Mouse (Mus musculus) CD4-positive, CD25-positive, alpha-beta regulatory T cell, adult 9 weeks (primary cell): ENCODE results near the gene Unk. TPM values are rescaled to one million over a fixed set of nuclear protein-coding genes. Genes with fewer than 3 reads are reported as not detected.

Experiments
- polyA plus RNA-seq: library from polyadenylated mRNA; unstranded; fragments of 100-300 nt; shearing (Covaris generic); gene quantifications from one replicate; pipeline ENCODE4 v1.2.1, GENCODE M21; 2017

The Unk gene
- polyA plus RNA-seq: 41.0 TPM

DNA sequence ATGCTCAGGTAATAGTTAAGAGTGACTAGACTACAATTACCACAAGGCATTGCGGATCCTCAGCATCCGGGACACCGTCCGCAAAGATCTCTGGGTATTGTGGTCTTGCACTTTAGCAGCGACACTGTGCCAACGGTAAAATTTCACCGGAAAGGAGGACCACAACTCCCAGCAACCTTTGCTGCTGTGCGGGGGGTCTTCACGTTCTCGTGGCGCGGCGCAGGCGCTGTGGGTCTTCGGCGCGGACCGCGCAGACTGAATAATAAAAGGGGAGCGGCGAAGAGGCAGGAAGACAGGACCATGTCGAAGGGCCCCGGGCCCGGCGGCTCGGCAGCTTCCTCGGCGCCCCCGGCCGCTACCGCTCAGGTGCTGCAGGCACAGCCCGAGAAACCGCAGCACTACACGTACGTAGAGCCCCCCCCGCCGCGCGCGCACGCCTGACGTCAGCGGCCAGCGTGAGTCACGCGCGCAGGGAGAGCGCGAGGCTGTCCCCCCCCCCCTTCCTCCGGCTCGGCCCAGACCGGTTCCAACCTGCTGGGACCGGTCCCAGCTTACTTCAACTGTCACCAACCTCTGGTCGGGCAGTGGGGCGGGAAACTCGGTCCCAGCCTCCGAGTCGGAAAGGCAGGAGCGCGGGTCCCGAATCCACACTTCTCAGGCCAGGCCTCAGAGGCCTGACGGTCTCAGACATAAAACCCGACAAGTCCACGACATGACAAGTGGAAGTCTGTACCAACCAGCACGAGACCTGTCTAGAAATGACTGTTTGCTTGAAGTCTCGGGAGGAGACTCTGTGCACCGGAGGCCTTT lies at the start of gene Unk:
Unk (plus strand) TSS at position 235 of the 810 bp plus-strand sequence.

DNA sequence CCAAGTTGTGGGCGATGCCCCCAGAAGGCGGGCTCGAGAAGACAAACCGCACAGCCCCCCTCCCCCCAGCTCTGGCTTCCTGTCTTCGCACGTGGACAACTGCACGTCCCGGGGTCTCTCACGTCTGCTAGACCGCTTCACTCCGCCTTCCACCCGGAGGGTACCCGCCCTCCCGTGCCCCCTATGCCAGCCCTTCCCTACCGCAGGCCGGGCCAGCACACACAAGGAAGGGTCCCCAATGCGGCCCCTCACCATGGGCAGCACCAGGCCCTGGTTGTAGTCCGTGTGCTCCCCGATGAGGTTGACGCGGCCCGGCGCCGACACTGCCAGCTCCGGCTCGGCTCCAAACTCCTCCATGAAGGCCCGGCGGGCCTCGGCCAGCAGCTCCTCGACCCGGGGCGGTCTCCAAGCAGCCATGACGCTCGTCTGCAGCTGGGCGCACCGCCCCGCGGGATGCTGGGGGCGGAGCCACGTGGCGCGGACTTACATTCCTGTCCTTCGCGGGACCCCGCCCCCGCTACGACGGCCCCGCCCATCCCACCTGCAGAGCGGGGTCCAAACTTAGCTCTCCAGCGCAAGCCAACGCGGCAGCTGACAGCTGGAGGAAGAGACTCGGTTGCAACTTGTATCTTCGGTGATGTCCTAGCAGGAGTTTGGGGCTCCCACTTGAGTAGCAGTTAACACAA lies 17.7 kb upstream of the Unk start, which contains the start of gene Galk1:
Galk1 (minus strand) TSS at position 458 of the 686 bp plus-strand sequence.

DNA sequence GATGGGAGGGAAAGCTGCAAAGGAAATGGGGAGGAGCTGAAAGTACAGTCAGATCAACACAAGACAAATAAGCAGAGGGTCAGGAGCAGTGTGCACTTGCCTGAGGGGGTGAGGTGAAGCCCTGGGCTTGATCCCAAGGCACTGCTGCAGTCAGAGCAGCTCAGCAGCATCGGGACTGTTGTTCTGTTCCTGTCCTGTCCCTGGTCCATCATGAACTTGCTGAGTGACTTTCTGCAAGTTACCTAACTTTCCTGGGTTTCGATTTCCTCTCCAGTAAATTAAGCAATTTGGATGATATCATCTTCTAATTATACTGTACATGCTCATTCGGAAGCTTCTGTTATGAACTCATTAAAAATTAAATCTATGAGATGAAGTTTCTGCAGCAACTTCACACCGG lies 2.4 kb upstream of the Unk start, which contains the start of gene H3f3b:
H3f3b (minus strand) TSS at position 207 of the 400 bp plus-strand sequence.

DNA sequence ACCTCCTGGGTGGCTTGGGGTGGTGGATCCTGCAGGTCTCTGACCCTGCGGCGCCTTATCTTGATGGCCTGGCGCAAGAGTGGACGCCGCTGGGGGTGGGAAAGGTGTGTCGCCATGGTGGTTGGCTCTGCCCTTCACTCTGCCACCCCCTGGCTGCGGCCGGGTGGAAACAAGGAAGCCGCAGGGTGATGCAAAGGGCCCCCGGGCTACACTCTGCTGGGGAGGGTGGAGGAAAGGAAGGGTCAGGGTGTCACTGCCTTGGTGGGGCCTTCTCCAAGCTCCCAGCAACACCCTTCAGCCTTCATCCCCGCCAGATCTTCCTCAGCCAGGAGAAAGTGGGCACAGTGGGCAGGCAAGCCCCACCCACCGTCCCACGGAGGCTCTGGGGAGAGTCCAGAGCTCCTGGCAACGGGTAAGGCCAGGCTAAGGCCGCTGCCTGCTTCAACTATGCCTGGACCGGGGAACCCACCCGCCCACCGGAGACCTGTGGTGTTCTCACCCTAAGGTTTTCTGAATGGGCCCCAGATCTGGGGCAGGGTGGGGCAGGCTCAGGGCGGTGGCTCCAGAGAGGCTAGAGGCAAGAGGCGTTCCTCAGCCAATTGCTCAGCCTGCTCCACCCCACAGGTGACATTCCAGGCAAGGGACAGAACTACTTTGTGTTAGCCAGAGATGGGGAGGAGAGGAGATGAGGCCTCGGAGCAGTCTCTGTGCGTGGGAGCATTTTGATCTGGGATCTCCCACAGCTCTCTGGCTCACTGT lies 47.5 kb downstream of the Unk start, which contains the start of gene Unc13d:
Unc13d (minus strand) TSS at position 516 of the 759 bp plus-strand sequence.

DNA sequence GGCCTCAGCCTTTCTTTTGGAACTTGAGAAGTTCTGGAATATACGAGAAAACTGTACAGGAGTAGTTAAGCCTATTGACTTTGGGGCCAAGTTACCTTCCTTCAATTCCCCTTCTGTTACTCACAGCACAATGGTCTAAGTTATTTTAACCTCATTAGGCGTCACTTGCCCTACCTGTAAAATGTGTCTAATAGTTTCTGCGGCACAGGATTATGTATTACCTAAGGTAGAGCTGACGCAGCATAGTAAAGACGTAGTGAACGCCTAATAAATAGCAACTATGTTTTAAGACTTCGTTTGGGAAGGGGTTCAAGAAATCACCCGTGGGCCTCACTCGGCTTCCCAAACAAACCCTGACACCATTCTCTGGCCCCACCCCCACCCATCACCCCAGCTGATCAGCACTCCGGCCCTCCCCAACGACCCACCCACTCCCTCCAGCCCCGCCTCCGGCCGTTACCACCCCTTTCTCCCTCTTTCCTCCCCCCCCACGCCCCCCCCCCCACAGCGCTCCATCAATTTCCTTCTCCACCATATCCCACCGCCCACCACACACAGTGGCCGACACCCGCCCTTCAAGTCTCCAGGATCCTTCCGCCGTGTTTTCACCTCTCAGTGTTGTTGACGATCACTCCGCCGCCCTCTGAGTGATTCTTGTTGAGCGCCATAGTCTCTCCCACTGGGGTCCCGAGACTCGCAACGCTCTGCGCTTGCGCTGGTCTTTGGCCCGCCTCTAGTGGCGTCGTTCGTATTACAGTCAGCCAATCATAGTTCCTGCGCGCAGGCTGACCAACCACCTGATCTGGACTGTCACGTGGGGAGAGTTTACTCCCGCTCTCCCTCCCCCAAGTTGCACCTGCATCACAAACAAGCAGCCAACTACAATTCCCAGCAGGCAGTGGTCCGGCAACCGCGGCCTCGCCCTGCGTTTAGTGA lies 56.4 kb downstream of the Unk start, which contains the start of gene Wbp2:
Wbp2 (minus strand) TSS at position 738 of the 936 bp plus-strand sequence.

Other genes starting within 250 kb of the Unk start
- gene Caskin2, start 216.7 kb upstream of the Unk start, polyA plus RNA-seq: 2.9 TPM
- gene Tsen54, start 215.6 kb upstream of the Unk start, polyA plus RNA-seq: 13.0 TPM
- gene Llgl2, start 206.3 kb upstream of the Unk start, polyA plus RNA-seq: 35.4 TPM
- 0.24 TPM for gene Myo15b, start 171.9 kb upstream of the Unk start, polyA plus RNA-seq
- 0.38 TPM for gene Smim5, start 130.4 kb upstream of the Unk start, polyA plus RNA-seq
- 0.86 TPM for gene Smim6, start 118.3 kb upstream of the Unk start, polyA plus RNA-seq
- gene Sap30bp, start 97.0 kb upstream of the Unk start, polyA plus RNA-seq: 48.9 TPM
- 23.0 TPM for gene Recql5, start 96.8 kb upstream of the Unk start, polyA plus RNA-seq
- 0.07 TPM for gene Itgb4, start 55.6 kb upstream of the Unk start, polyA plus RNA-seq
- 40.7 TPM for gene Galk1, start 17.6 kb upstream of the Unk start, polyA plus RNA-seq
- 1,313 TPM for gene H3f3b, start 2.4 kb upstream of the Unk start, polyA plus RNA-seq
- 186 TPM for gene Unc13d, start 47.6 kb downstream of the Unk start, polyA plus RNA-seq
- 227 TPM for gene Wbp2, start 56.7 kb downstream of the Unk start, polyA plus RNA-seq
- not detected for gene Trim47, start 96.9 kb downstream of the Unk start, polyA plus RNA-seq
- gene Trim65, start 100.8 kb downstream of the Unk start, polyA plus RNA-seq: 7.7 TPM
- 54.6 TPM for gene Mrpl38, start 108.5 kb downstream of the Unk start, polyA plus RNA-seq
- gene Fbf1, start 137.8 kb downstream of the Unk start, polyA plus RNA-seq: 5.6 TPM
- gene Ten1, start 168.5 kb downstream of the Unk start, polyA plus RNA-seq: 93.2 TPM
- gene Acox1, start 168.7 kb downstream of the Unk start, polyA plus RNA-seq: 24.5 TPM
- gene Evpl, start 207.8 kb downstream of the Unk start, polyA plus RNA-seq: 0.09 TPM
- gene Srp68, start 243.9 kb downstream of the Unk start, polyA plus RNA-seq: 88.0 TPM